Mouse (Mus musculus): ENCODE results near the gene Aak1.

Gene Aak1

GRCm38 (mm10) chr6:86847816-86848215, 1.5 kb upstream of the Aak1 start:
- H3K27me3 ChIP-seq (ENCODE audit: insufficient read depth, low read length) = peaks cover 3% of the 10 kb centered on the region; the same call in 1 of the 2 replicates
- H3K9me3 ChIP-seq (ENCODE audit: low read length) = no peaks in the 10 kb centered on the region
- H3K4me3 ChIP-seq (replicated peaks; ENCODE audit: low read length) = peak overlapping the region; percentile 90; the same call in 1 of the 2 replicates
- TF ChIP-seq POU5F1 (IDR thresholded peaks at IDR 0.05; ENCODE audit: borderline replicate concordance, low read length) (no peak), CTCF (conservative IDR thresholded peaks at IDR 0.05; ENCODE audit: low read length) (no peak), NANOG (IDR thresholded peaks at IDR 0.05; ENCODE audit: borderline replicate concordance, low read length) (no peak)
- peaks cover 32% of the 10 kb centered on the region for H3K4me1 ChIP-seq (replicated peaks; ENCODE audit: low read depth, low read length)
- H3K36me3 ChIP-seq (ENCODE audit: insufficient read depth, low read length) = no peaks in the 10 kb centered on the region

GRCm38 (mm10) chr6:86848580-86848914, 770 bp upstream of the Aak1 start:
- TF ChIP-seq NANOG (IDR thresholded peaks at IDR 0.05; ENCODE audit: borderline replicate concordance, low read length) (no peak), POU5F1 (IDR thresholded peaks at IDR 0.05; ENCODE audit: borderline replicate concordance, low read length) (no peak), CTCF (conservative IDR thresholded peaks at IDR 0.05; ENCODE audit: low read length) (no peak)
- Histone ChIP-seq H3K4me3 (replicated peaks; ENCODE audit: low read length) (peak overlapping the region; percentile 90), H3K36me3 (ENCODE audit: insufficient read depth, low read length) (peaks cover 5% of the 10 kb centered on the region), H3K9me3 (ENCODE audit: low read length) (no peaks in the 10 kb centered on the region), H3K27me3 (ENCODE audit: insufficient read depth, low read length) (peaks cover 3% of the 10 kb centered on the region; the same call in 1 of the 2 replicates), H3K4me1 (replicated peaks; ENCODE audit: low read depth, low read length) (peaks cover 32% of the 10 kb centered on the region)

GRCm38 (mm10) chr6:86849692-86850445, 552 bp downstream of the Aak1 start:
- Histone ChIP-seq H3K9me3 (ENCODE audit: low read length) (no peaks in the 10 kb centered on the region), H3K4me1 (replicated peaks; ENCODE audit: low read depth, low read length) (peaks cover 32% of the 10 kb centered on the region), H3K27me3 (ENCODE audit: insufficient read depth, low read length) (peaks cover 3% of the 10 kb centered on the region; the same call in 1 of the 2 replicates), H3K36me3 (ENCODE audit: insufficient read depth, low read length) (peaks cover 13% of the 10 kb centered on the region), H3K4me3 (replicated peaks; ENCODE audit: low read length) (peak overlapping the region; percentile 90)
- no peak for TF ChIP-seq NANOG (IDR thresholded peaks at IDR 0.05; ENCODE audit: borderline replicate concordance, low read length)
- TF ChIP-seq POU5F1 (IDR thresholded peaks at IDR 0.05; ENCODE audit: borderline replicate concordance, low read length) = no peak
- no peak for TF ChIP-seq CTCF (conservative IDR thresholded peaks at IDR 0.05; ENCODE audit: low read length)

- Histone ChIP-seq H3K4me1 (replicated peaks; ENCODE audit: low read depth, low read length) (peaks cover 32% of the 10 kb centered on the region), H3K36me3 (ENCODE audit: insufficient read depth, low read length) (peaks cover 17% of the 10 kb centered on the region), H3K9me3 (ENCODE audit: low read length) (no peaks in the 10 kb centered on the region), H3K27me3 (ENCODE audit: insufficient read depth, low read length) (peaks cover 2% of the 10 kb centered on the region; the same call in 1 of the 2 replicates), H3K4me3 (replicated peaks; ENCODE audit: low read length) (peak overlapping the region; percentile 90)
- no peak for TF ChIP-seq CTCF (conservative IDR thresholded peaks at IDR 0.05; ENCODE audit: low read length)
Measured at GRCm38 (mm10) chr6:86850588-86850987, 1.3 kb downstream of the Aak1 start.

GRCm38 (mm10) chr6:86851561-86851960, 2.2 kb downstream of the Aak1 start:
- Histone ChIP-seq H3K36me3 (ENCODE audit: insufficient read depth, low read length) (peaks cover 18% of the 10 kb centered on the region), H3K9me3 (ENCODE audit: low read length) (no peaks in the 10 kb centered on the region), H3K4me3 (replicated peaks; ENCODE audit: low read length) (no peak overlapping the region), H3K4me1 (replicated peaks; ENCODE audit: low read depth, low read length) (peaks cover 32% of the 10 kb centered on the region), H3K27me3 (ENCODE audit: insufficient read depth, low read length) (no peaks in the 10 kb centered on the region)
- TF ChIP-seq CTCF (conservative IDR thresholded peaks at IDR 0.05; ENCODE audit: low read length) = no peak
- TF ChIP-seq POU5F1 (IDR thresholded peaks at IDR 0.05; ENCODE audit: borderline replicate concordance, low read length) = no peak
- no peak for TF ChIP-seq NANOG (IDR thresholded peaks at IDR 0.05; ENCODE audit: borderline replicate concordance, low read length)

GRCm38 (mm10) chr6:86853928-86854327, 4.6 kb downstream of the Aak1 start:
- Histone ChIP-seq H3K4me3 (replicated peaks; ENCODE audit: low read length) (no peak overlapping the region), H3K27me3 (ENCODE audit: insufficient read depth, low read length) (no peaks in the 10 kb centered on the region), H3K36me3 (ENCODE audit: insufficient read depth, low read length) (peaks cover 18% of the 10 kb centered on the region), H3K4me1 (replicated peaks; ENCODE audit: low read depth, low read length) (peaks cover 20% of the 10 kb centered on the region), H3K9me3 (ENCODE audit: low read length) (no peaks in the 10 kb centered on the region)
- no peak for TF ChIP-seq POU5F1 (IDR thresholded peaks at IDR 0.05; ENCODE audit: borderline replicate concordance, low read length)
- no peak for TF ChIP-seq CTCF (conservative IDR thresholded peaks at IDR 0.05; ENCODE audit: low read length)
- no peak for TF ChIP-seq NANOG (IDR thresholded peaks at IDR 0.05; ENCODE audit: borderline replicate concordance, low read length)

GRCm38 (mm10) chr6:86854941-86855340, 5.6 kb downstream of the Aak1 start:
- TF ChIP-seq NANOG (IDR thresholded peaks at IDR 0.05; ENCODE audit: borderline replicate concordance, low read length) (no peak), POU5F1 (IDR thresholded peaks at IDR 0.05; ENCODE audit: borderline replicate concordance, low read length) (no peak), CTCF (conservative IDR thresholded peaks at IDR 0.05; ENCODE audit: low read length) (no peak)
- H3K4me3 ChIP-seq (replicated peaks; ENCODE audit: low read length) = no peak overlapping the region
- H3K9me3 ChIP-seq (ENCODE audit: low read length) = no peaks in the 10 kb centered on the region
- H3K4me1 ChIP-seq (replicated peaks; ENCODE audit: low read depth, low read length) = peaks cover 19% of the 10 kb centered on the region
- H3K27me3 ChIP-seq (ENCODE audit: insufficient read depth, low read length) = no peaks in the 10 kb centered on the region
- peaks cover 18% of the 10 kb centered on the region for H3K36me3 ChIP-seq (ENCODE audit: insufficient read depth, low read length)

GRCm38 (mm10) chr6:86858606-86859005, 9.3 kb downstream of the Aak1 start:
- no peaks in the 10 kb centered on the region for H3K4me1 ChIP-seq (replicated peaks; ENCODE audit: low read depth, low read length)
- H3K36me3 ChIP-seq (ENCODE audit: insufficient read depth, low read length) = peaks cover 18% of the 10 kb centered on the region
- H3K9me3 ChIP-seq (ENCODE audit: low read length) = no peaks in the 10 kb centered on the region
- no peaks in the 10 kb centered on the region for H3K27me3 ChIP-seq (ENCODE audit: insufficient read depth, low read length)
- no peak overlapping the region for H3K4me3 ChIP-seq (replicated peaks; ENCODE audit: low read length)
- TF ChIP-seq POU5F1 (IDR thresholded peaks at IDR 0.05; ENCODE audit: borderline replicate concordance, low read length) (no peak), CTCF (conservative IDR thresholded peaks at IDR 0.05; ENCODE audit: low read length) (no peak), NANOG (IDR thresholded peaks at IDR 0.05; ENCODE audit: borderline replicate concordance, low read length) (no peak)

Data from E14TG2a.4 (cell line).